Mouse (Mus musculus) forebrain, embryonic 12.5 days (tissue): ENCODE measurements around the gene Nsf. TPM values are rescaled to one million over a fixed set of nuclear protein-coding genes. Genes with fewer than 3 reads are reported as not detected.
A peak's percentile ranks its signal among the peaks of the same experiment; 100 is the strongest.

Experiments
- ATAC-seq: fragments of 200-750 bp; cut with Nextera tagmentation; 2 replicates; pipeline ENCODE4 v1.8.0; 2017; ENCODE audit warnings: moderate TSS enrichment; ENCODE audit not compliant: low FRiP score
- H3K27ac ChIP-seq: fragments of 300-500 bp; sonication (generic); 2 replicates; pipeline ENCODE4 v1.5.1; 2016; ENCODE audit warnings: mild to moderate bottlenecking
- H3K27me3 ChIP-seq: fragments of 300-500 bp; sonication (generic); 2 replicates; pipeline ENCODE4 v1.6.1; 2016; ENCODE audit warnings: mild to moderate bottlenecking
- H3K36me3 ChIP-seq: fragments of 300-500 bp; sonication (generic); replicated peaks from 2 replicates; pipeline ENCODE4 v1.6.1; 2016; ENCODE audit warnings: mild to moderate bottlenecking
- H3K4me1 ChIP-seq: fragments of 300-500 bp; sonication (generic); 2 replicates; pipeline ENCODE4 v1.6.1; 2016
- H3K4me2 ChIP-seq: fragments of 300-500 bp; sonication (generic); 2 replicates; pipeline ENCODE4 v1.6.1; 2016; ENCODE audit warnings: mild to moderate bottlenecking, moderate library complexity
- H3K4me3 ChIP-seq: fragments of 300-500 bp; sonication (generic); replicated peaks from 2 replicates; pipeline ENCODE4 v1.5.1; 2016; ENCODE audit warnings: mild to moderate bottlenecking
- H3K9ac ChIP-seq: fragments of 300-500 bp; sonication (generic); 2 replicates; pipeline ENCODE4 v1.6.1; 2016; ENCODE audit warnings: mild to moderate bottlenecking
- H3K9me3 ChIP-seq: fragments of 300-500 bp; sonication (generic); 2 replicates; pipeline ENCODE4 v1.6.1; 2016
- WGBS: fragments of 180-500 bp; shearing (Covaris S2); methylation state at CpG from one replicate; pipeline ENCODE4 v1.1.7; 2016; 5-methylcytosine and 5-hydroxymethylcytosine counted together
- polyA plus RNA-seq: library from polyadenylated mRNA; unstranded; fragments of >200 nt; fragmentation: Nextera tagmentation; extraction: Ambion mirVana; gene quantifications from 2 replicates; pipeline ENCODE4 v1.2.1, GENCODE M21; 2016

Gene Nsf
- polyA plus RNA-seq, 1 experiment from 2014 or later = 78.0 TPM

DNA sequence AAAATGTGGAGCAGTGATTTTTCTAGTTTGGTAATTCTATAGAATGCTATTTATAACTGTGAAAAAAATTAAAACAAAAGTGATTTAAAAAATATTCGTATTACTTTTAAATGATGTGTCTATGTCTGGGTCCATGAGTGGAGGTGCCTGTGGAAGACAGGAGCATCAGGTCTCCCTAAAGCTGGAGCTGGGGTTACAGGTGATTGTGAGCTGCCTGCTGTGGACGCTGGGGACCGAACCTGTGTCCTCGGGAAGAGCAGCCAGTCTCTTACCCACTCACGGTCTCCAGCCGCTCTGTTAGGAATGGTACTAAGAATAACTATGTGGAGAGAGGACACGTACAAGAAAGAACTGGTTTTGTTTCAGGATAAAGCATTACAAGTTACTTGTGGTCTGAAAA lies 97.2 kb downstream of the Nsf start:
- H3K9me3 ChIP-seq = no peaks in the 10 kb centered on the region
- no peak overlapping the region for H3K4me3 ChIP-seq
- H3K27ac ChIP-seq = no peak overlapping the region
- peaks cover 41% of the 10 kb centered on the region for H3K4me1 ChIP-seq
- peaks cover 30% of the 10 kb centered on the region for H3K36me3 ChIP-seq
- H3K4me2 ChIP-seq = no peak overlapping the region
- H3K27me3 ChIP-seq = peaks cover 4% of the 10 kb centered on the region; the same call in 1 of the 2 replicates
- H3K9ac ChIP-seq = no peak overlapping the region
- WGBS = 90% methylated on average over 7 of the region's 7 CpGs
- ATAC-seq = no peak

DNA sequence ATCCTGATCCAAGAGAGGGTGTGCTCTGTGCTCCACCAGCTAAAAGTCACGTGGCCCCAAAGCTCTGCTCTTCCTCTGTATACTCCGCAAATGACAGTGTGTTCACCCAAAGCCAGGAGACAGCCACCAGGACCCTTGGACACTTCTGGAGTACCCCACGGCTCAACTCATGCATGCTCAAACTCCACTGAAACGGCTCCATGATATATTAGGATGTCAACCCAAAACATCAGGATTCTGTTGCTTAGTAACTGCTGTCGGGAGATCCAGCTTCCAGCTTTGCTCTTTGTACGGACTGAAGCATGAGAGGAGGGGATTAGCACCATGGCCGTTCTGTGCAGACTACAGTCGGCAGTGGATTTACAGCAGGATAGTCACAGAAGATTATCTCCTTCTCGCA lies 99.6 kb downstream of the Nsf start:
- peaks cover 4% of the 10 kb centered on the region; the same call in 1 of the 2 replicates for H3K27me3 ChIP-seq
- 0 out of 2 replicates have a peak, but pooled peaks have one; percentile 53 for ATAC-seq
- H3K4me3 ChIP-seq = no peak overlapping the region
- H3K4me1 ChIP-seq = peaks cover 30% of the 10 kb centered on the region
- WGBS = 15% methylated on average over 9 of the region's 9 CpGs
- H3K27ac ChIP-seq = peak overlapping the region; percentile 75; the same call in 1 of the 2 replicates
- peak overlapping the region; percentile 17; the same call in 1 of the 2 replicates for H3K4me2 ChIP-seq
- H3K9ac ChIP-seq = no peak overlapping the region
- no peaks in the 10 kb centered on the region for H3K9me3 ChIP-seq
- H3K36me3 ChIP-seq = peaks cover 12% of the 10 kb centered on the region

DNA sequence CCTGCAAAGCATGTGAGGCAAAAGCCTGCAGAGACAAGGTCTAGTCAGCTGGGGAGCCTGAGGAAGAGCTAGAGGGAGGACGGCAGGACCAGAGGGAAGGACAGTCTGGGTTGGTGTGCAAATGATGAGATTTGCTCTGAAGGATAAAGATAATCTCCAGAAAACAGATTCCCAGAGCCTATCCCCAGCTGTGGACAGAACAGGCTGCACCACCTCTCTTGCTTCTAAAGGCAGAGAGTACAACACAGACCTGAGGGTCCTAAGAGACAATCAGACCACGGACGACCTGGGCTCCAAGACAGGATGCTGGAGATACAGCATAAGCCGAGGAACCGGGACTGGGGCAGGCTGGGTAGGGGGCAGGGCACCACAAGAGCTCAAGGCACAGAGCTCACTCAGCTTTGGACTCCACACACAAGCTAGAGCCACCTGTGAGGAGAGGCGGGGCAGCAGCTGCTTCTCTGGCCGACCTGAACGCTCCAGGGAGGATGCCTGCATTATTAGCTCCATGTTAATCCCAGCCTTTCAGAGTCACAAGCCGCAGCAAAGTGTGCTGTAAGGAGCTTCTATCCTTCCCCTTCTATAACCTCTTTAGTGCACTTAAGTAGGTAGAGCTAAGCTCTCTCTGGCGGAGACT lies 100.5 kb downstream of the Nsf start:
- no peaks in the 10 kb centered on the region for H3K9me3 ChIP-seq
- peaks cover 7% of the 10 kb centered on the region for H3K36me3 ChIP-seq
- peak overlapping the region; percentile 75 for H3K27ac ChIP-seq
- ATAC-seq = 0 out of 2 replicates have a peak, but pooled peaks have one; percentile 17
- no peak overlapping the region for H3K9ac ChIP-seq
- peaks cover 28% of the 10 kb centered on the region for H3K4me1 ChIP-seq
- H3K27me3 ChIP-seq = peaks cover 4% of the 10 kb centered on the region; the same call in 1 of the 2 replicates
- H3K4me2 ChIP-seq = no peak overlapping the region; the same call in 1 of the 2 replicates
- H3K4me3 ChIP-seq = no peak overlapping the region
- 11% methylated on average over 10 of the region's 10 CpGs for WGBS

DNA sequence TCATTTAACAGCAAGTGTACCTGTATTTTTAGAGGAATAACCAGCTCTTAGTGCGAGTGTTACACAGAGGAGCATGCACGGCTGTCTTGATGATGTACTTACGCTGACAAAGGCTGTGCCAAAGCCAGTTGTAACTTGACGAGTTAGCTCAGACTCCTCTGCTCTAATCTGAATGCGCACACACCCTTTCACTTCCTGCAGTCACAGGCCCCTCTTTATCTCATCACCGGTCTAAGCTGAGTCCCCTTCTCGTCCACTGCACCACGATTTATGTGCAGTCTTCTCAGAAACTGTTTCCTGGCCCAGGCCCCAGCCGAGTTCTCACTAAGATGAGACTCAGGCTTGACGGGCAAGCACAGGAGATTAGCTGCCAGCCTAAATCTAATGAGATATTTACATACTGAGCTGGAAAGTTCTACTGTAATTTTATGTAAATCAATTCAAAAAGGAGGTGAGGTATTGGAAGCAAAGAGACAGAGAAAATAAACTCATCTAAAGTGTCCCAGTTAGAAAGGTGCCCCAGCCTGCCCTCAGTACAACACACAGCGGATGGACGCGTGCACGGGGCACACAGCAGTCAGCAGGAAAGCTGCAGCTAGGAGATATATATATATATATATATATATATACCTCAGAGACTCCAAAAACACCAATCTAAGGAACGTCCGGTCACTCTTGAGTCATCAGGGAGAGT lies 101.1 kb downstream of the Nsf start:
- Histone ChIP-seq H3K27me3 (peaks cover 4% of the 10 kb centered on the region; the same call in 1 of the 2 replicates), H3K4me3 (no peak overlapping the region), H3K36me3 (peaks cover 2% of the 10 kb centered on the region; the same call in 1 of the 2 replicates), H3K4me1 (peaks cover 28% of the 10 kb centered on the region), H3K4me2 (no peak overlapping the region), H3K9ac (no peak overlapping the region), H3K27ac (peak overlapping the region; percentile 75), H3K9me3 (no peaks in the 10 kb centered on the region)
- no peak for ATAC-seq
- 40% methylated on average over 16 of the region's 16 CpGs for WGBS

DNA sequence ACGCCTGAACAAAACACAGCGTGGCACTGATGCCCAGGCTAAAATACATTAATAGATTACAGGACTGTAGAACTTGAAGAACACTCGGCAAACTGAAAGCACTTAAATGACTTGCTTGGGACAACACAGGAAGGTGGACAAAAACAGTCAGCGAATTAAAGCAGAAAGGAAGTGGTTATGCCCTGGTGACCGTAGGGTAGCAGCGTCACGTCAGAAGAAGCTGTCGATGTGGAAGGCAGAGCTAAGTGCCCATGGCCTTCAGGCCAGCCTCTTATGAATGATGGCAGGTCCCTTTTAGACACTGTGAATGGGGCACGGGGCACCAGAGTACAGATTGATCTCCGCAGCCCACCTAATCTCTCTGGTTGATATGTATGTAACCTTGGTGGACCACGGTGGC lies 105.6 kb downstream of the Nsf start:
- Histone ChIP-seq H3K27ac (no peak overlapping the region), H3K4me1 (peaks cover 13% of the 10 kb centered on the region), H3K9me3 (no peaks in the 10 kb centered on the region), H3K36me3 (peaks cover 7% of the 10 kb centered on the region; the same call in 1 of the 2 replicates), H3K4me2 (no peak overlapping the region), H3K27me3 (no peaks in the 10 kb centered on the region), H3K9ac (no peak overlapping the region), H3K4me3 (no peak overlapping the region)
- ATAC-seq = no peak
- 92% methylated on average over 11 of the region's 11 CpGs for WGBS

DNA sequence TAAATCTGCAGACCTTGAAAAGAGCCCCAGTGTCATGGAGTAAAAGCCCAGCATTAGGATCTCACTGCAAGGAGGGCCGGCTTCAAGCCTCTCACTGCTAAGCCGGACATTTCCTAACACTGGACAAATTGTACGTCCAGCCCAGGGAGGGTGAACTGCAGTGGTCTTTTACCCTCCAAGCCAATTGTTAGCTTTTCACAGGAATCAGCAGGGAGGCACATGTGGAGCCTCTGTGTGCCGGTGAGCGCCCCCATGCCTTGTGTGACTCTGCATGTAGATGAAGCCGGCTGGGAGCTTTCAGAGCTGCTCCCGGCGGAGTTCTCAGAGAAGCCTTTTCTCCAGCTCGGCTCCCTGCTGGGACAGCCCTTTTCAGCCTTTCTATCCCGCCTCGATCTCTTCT lies 113.0 kb downstream of the Nsf start:
- Histone ChIP-seq H3K4me1 (peaks cover 22% of the 10 kb centered on the region), H3K27me3 (no peaks in the 10 kb centered on the region), H3K36me3 (peaks cover 4% of the 10 kb centered on the region; the same call in 1 of the 2 replicates), H3K4me2 (peak overlapping the region; percentile 42), H3K4me3 (no peak overlapping the region), H3K9me3 (no peaks in the 10 kb centered on the region), H3K9ac (no peak overlapping the region), H3K27ac (peak overlapping the region; percentile 88)
- ATAC-seq = peak; percentile 91
- under 1% methylated on average over 11 of the region's 11 CpGs for WGBS

DNA sequence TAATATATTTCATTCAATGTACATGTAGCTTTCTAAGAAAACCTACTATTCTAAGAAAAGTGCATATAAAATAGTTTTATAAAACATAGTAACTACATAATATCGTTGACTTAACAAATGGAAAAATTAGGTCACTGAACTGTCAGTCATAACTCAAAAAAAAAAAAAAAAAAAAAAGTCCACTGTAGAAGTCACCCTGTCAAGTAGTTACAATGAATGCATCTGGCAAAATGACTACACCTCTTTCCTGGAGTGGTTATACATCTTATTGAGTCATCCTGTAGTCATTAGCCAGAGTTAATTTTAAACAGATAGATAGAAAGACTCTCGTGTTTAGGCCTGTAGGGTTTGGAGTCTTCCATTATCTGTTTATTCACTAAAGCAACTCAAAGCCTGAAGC lies 114.9 kb downstream of the Nsf start:
- no peaks in the 10 kb centered on the region for H3K36me3 ChIP-seq
- H3K27ac ChIP-seq = no peak overlapping the region
- H3K4me1 ChIP-seq = peaks cover 22% of the 10 kb centered on the region
- ATAC-seq = no peak
- no peak overlapping the region for H3K4me2 ChIP-seq
- H3K9ac ChIP-seq = no peak overlapping the region
- no peak overlapping the region for H3K4me3 ChIP-seq
- H3K27me3 ChIP-seq = no peaks in the 10 kb centered on the region
- H3K9me3 ChIP-seq = no peaks in the 10 kb centered on the region
- WGBS = 91% methylated on average over 2 of the region's 2 CpGs

DNA sequence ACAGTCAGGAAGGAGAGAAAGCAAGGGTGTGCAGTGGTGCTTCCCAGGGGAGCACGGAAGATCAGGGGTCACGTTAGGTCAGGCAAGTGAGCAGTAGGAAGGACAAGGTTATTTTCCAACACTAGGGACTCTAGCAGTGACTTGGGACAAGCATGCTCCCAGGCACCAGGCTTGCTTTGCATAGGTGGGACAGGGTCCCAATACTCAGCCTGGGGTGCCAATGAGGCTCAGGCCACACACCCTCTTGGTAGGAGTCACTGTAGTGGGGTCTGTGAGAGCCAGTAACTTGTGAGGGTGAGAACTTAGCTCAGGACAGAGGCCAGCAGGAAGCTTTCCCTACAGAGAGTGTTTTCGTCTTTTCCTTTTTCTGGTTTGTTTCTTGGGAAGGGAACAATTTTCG lies 121.5 kb downstream of the Nsf start:
- H3K27me3 ChIP-seq = no peaks in the 10 kb centered on the region
- H3K9ac ChIP-seq = no peak overlapping the region
- H3K4me1 ChIP-seq = peaks cover 25% of the 10 kb centered on the region
- no peak overlapping the region for H3K4me2 ChIP-seq
- ATAC-seq = no peak
- H3K27ac ChIP-seq = no peak overlapping the region
- no peak overlapping the region for H3K4me3 ChIP-seq
- H3K9me3 ChIP-seq = no peaks in the 10 kb centered on the region
- H3K36me3 ChIP-seq = peaks cover 8% of the 10 kb centered on the region; the same call in 1 of the 2 replicates
- 82% methylated on average over 4 of the region's 4 CpGs for WGBS

DNA sequence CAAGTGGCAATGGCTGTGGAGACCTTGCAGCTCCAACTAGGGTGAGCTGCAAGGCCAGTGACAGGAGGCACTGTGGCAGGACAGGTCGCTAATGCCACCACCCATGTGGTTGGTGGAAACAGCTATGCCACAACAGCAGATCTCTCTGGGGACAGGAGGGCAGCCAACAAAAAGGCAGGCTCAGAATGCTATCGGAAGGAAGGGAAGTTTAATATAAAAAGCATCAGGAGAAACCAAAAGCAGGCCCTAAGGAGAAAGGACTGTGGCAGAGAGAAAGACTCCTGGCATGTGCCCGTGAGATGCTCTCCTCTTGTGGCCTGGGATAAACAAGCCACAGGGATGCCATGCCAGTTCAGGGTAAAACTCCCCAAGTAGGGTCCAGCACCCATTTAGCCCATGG lies 122.1 kb downstream of the Nsf start:
- no peak overlapping the region for H3K4me3 ChIP-seq
- H3K4me2 ChIP-seq = no peak overlapping the region
- no peaks in the 10 kb centered on the region for H3K27me3 ChIP-seq
- H3K9ac ChIP-seq = no peak overlapping the region
- ATAC-seq = no peak
- H3K9me3 ChIP-seq = no peaks in the 10 kb centered on the region
- 69% methylated on average over 3 of the region's 3 CpGs for whole genome bisulfite sequencing
- no peak overlapping the region for H3K27ac ChIP-seq
- H3K36me3 ChIP-seq = peaks cover 12% of the 10 kb centered on the region; the same call in 1 of the 2 replicates
- H3K4me1 ChIP-seq = peaks cover 25% of the 10 kb centered on the region

DNA sequence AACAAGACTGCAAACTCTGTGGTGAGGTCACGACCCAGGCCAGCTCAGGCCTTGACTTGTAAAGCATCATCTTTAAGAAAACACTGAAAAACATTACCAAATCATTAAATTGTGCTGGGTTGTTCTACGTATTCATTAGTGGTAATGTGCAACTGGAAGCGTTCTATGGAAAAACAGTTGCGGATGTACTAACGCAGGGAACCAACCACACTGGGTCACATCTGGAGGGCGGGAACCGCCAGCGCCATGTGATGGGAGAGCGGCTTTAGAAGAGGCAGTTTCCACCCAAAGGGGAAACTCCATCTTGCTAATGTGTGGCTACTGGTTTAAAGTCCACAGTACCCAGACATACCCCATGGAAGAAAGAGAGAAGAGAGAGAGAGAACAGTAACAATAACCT lies 123.4 kb downstream of the Nsf start:
- Histone ChIP-seq H3K4me3 (no peak overlapping the region), H3K4me1 (peaks cover 25% of the 10 kb centered on the region), H3K9me3 (no peaks in the 10 kb centered on the region), H3K36me3 (peaks cover 20% of the 10 kb centered on the region), H3K27ac (no peak overlapping the region), H3K27me3 (no peaks in the 10 kb centered on the region), H3K4me2 (no peak overlapping the region), H3K9ac (no peak overlapping the region)
- 71% methylated on average over 9 of the region's 9 CpGs for WGBS
- no peak for ATAC-seq

DNA sequence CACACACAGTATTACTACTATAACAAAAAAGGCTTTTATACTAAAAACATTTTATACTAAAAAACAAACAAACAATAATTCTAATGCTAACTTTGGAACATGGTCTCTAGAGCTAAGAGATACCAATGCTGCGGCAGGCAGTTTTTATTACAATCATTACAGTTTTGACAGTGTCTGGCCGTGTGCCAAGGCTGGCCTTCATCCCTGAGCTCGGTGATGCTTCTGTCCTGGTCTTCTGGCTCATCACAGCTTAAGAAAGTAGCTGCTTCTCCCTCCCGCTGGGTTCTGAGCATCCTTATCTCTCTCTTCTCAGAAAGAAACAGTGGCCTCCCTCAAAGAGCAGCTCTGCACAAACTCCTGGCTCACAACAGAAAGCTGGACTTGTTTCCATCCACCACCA lies 123.9 kb downstream of the Nsf start:
- peaks cover 25% of the 10 kb centered on the region for H3K36me3 ChIP-seq
- H3K4me1 ChIP-seq = peaks cover 25% of the 10 kb centered on the region
- H3K4me3 ChIP-seq = no peak overlapping the region
- no peak overlapping the region for H3K9ac ChIP-seq
- no peak for ATAC-seq
- no peak overlapping the region for H3K4me2 ChIP-seq
- H3K9me3 ChIP-seq = no peaks in the 10 kb centered on the region
- WGBS = 69% methylated on average over 4 of the region's 4 CpGs
- H3K27me3 ChIP-seq = no peaks in the 10 kb centered on the region
- no peak overlapping the region for H3K27ac ChIP-seq

DNA sequence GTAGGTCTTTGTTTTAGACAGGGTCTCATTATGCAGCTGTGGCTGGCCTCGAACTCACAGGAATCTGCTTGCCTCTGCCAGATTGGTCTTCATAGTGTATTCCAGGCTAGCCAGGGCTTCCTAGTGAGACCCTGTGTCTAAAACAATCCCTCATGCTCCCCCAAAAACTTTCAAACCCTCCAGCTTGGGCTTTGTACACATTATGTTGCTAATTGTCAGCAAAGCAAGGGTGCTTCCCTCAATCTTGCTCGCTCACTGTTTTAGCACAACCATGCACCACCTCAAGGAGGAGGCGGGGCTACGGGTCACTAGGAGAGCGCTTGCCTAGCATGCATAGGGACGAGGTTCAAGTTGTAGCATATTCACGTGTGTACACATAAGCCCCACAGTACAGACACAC lies 125.0 kb downstream of the Nsf start:
- Histone ChIP-seq H3K36me3 (peaks cover 32% of the 10 kb centered on the region), H3K27ac (no peak overlapping the region), H3K9ac (no peak overlapping the region), H3K4me2 (no peak overlapping the region), H3K9me3 (no peaks in the 10 kb centered on the region), H3K27me3 (no peaks in the 10 kb centered on the region), H3K4me1 (peaks cover 25% of the 10 kb centered on the region), H3K4me3 (no peak overlapping the region)
- WGBS = 86% methylated on average over 7 of the region's 7 CpGs
- ATAC-seq = no peak
